In the genomic region with DNA sequence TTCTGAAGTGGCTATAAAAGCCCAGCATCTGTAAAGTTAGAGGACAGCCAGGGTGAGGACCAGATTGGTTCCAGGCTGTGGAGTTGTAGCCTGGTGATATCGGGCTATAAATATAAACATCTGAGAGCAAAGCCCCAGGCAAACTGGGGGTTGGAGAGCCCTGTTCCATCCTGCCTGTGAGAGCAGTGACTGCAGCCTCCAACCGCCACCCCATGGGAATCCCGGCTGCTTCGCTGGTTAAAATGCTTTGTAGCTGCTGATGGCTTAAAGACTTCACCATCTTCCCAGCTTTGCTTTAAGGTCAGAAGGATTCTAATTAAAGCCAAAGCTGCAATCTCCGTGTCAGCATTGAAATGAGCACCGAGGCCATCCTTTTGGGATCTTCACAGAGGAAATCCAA, we compare ENCODE assay signal across 11 mouse cellular contexts. TPM values are rescaled to one million over a fixed set of nuclear protein-coding genes. Genes with fewer than 3 reads are reported as not detected.
DNase-seq lines count a peak whose midpoint lies in the region; ATAC-seq and TF ChIP-seq lines count a peak whose summit lies in the region.
"Had no signal": no experiment of that assay in that cellular context is flagged by ENCODE, and none has a peak within 500 bp of the region (broad histone marks: within the 10 kb centered on the region; RNA-seq: fewer than 3 reads in every experiment).

No protein-coding gene starts in this region.

- no peak overlapping the region for H3K4me2 ChIP-seq in hindbrain, postnatal 0 days (ENCODE audit: low read depth, low read length)
- H3K4me2 ChIP-seq: lung, embryonic 14.5 days had no signal

- ATAC-seq in hindbrain, postnatal 0 days: 0 out of 2 replicates have a peak, but pooled peaks have one; percentile 19

- 39% methylated on average over 6 of the region's 6 CpGs for WGBS in hindbrain, postnatal 0 days

- H3K27me3 ChIP-seq in hindbrain, postnatal 0 days (ENCODE audit: insufficient read depth, low read length): no peaks in the 10 kb centered on the region

- intact Hi-C loops in gastrocnemius, postnatal 14 days (cut with DNase I; ENCODE audit: low total_unique reads): no loop called here

- no peaks in the 10 kb centered on the region for H3K36me3 ChIP-seq in hindbrain, postnatal 0 days (ENCODE audit: insufficient read depth, low read length)

- no peak overlapping the region for H3K27ac ChIP-seq in hindbrain, postnatal 0 days

- DNase-seq in gastrocnemius, postnatal 14 days: peak; percentile 27
- no peak for DNase-seq in gastrocnemius, postnatal 25 days
- peak; percentile 27 for DNase-seq in retina, postnatal 1 day
- no peak for DNase-seq in retina, embryonic 14.5 days (ENCODE audit: low spot score)
- DNase-seq in hindbrain, postnatal 0 days (ENCODE audit: low spot score): no peak
- no peak for DNase-seq in adipocyte (ENCODE audit: low spot score)
- DNase-seq in kidney, adult 8-10 months: no peak
- DNase-seq in B cell, adult 2 months: no peak
- DNase-seq: adrenal gland, postnatal 10 days; cerebellum, adult 18-20 months; lung, embryonic 14.5 days had no signal

- H3K4me3 ChIP-seq in hindbrain, postnatal 0 days (ENCODE audit: low read length): no peak overlapping the region

- no peaks in the 10 kb centered on the region for H3K4me1 ChIP-seq in hindbrain, postnatal 0 days (ENCODE audit: insufficient read depth, low read length)

- no peak overlapping the region for H3K9ac ChIP-seq in hindbrain, postnatal 0 days (replicated peaks; ENCODE audit: low read length)
- H3K9ac ChIP-seq: lung, embryonic 14.5 days had no signal

- H3K9me3 ChIP-seq in hindbrain, postnatal 0 days (ENCODE audit: low read length): no peaks in the 10 kb centered on the region

- no peak for TF ChIP-seq CTCF in hindbrain, postnatal 0 days (IDR thresholded peaks at IDR 0.05; ENCODE audit: low read depth)

RNA-seq across cellular contexts. Expression of a gene that starts 32.2 kb away (rescaled TPM):
- 10 to 100 TPM; 12.4 to 13.8 TPM for total RNA-seq in gastrocnemius, postnatal 14 days (2021)
- total RNA-seq in gastrocnemius, postnatal 25 days (2021): 1 to 10 TPM; 8.0 to 8.2 TPM
- 63.1 and 70.0 TPM in 2 replicates for total RNA-seq in hindbrain, postnatal 0 days (2014; rRNA removed)
- 25.1 and 25.7 TPM in 2 replicates for polyA plus RNA-seq in hindbrain, postnatal 0 days (2015; fragmentation: Nextera tagmentation; extraction: Ambion mirVana)

Comparison
In these comparisons a context has a peak if more than half of its experiments do, and no peak if none do; other contexts are left out.
1. DNase-seq: peak in gastrocnemius, postnatal 14 days (single experiment) and retina, postnatal 1 day (single experiment); none in gastrocnemius, postnatal 25 days (single experiment), retina, embryonic 14.5 days (single experiment), hindbrain, postnatal 0 days (single experiment), adipocyte (single experiment), kidney, adult 8-10 months (0 of 2) and B cell, adult 2 months (0 of 2).